Comparison of ENCODE assay signal across 8 mouse cellular contexts in the genomic region with DNA sequence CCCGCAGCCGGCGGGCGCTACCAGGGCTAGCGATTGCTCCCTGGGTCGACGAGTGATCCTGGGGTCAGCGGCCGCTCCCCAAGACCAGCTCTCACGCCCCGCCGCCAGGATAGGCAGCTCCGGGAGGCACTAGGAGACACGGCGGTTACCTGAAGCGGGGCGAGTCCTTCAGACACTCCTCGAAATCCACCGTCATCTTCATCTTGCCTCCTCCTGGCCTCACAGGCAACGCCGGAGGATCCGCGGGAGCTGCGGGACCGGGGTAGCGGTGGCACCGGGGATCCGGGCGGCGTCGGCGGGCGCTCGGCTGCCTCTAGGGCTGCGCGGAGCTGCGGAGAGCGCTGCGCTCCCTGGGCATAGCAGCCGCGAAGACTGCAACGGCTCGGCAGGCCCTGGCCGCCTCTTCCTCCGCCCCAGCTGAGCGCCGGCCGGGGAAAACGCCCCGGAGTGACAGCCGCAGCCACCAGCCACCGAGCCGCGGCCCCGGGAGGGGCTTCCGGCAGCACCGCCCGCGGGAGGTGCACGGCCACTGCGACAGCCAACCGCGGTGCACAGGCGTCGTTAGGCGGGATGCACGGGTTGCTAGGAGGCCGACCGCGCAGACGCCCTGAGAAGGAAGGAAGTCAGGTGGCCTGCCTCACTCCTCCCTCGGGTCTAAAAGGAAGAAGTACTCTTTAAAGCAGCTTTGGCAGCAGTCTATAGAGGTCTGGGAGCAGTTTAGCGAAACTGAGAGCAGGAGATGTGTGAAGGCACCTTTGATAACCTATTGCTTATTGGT. TPM values are rescaled to one million over a fixed set of nuclear protein-coding genes. Genes with fewer than 3 reads are reported as not detected.
DNase-seq lines count a peak whose midpoint lies in the region; ATAC-seq and TF ChIP-seq lines count a peak whose summit lies in the region.

A gene (minus strand): TSS at position 456 of the 778 bp plus-strand sequence.

- H3K4me2 ChIP-seq in heart, embryonic 15.5 days, result peak within 1 kb of the TSS; percentile 72
- H3K4me2 ChIP-seq in liver, embryonic 14.5 days (ENCODE audit: low read depth), result peak within 1 kb of the TSS; percentile 83
- peak within 1 kb of the TSS; percentile 88 for H3K4me2 ChIP-seq in neural tube, embryonic 11.5 days (ENCODE audit: low read depth)
- peak within 1 kb of the TSS; percentile 76 for H3K4me2 ChIP-seq in stomach, postnatal 0 days (replicated peaks; ENCODE audit: low read depth)

- peak; percentile 99 for ATAC-seq in heart, embryonic 15.5 days (replicated peaks; ENCODE audit: insufficient number of reproducible peaks, insufficient read depth, low FRiP score, low read depth)
- peak; percentile 98 for ATAC-seq in liver, embryonic 14.5 days (ENCODE audit: insufficient read depth)
- peak; percentile 97 for ATAC-seq in neural tube, embryonic 11.5 days (ENCODE audit: insufficient read depth, low FRiP score, low TSS enrichment)
- ATAC-seq in stomach, postnatal 0 days (ENCODE audit: low FRiP score, low TSS enrichment), result peak; percentile 99

- no peak for TF ChIP-seq EP300 in liver, embryonic 14.5 days (IDR thresholded peaks at IDR 0.05; ENCODE audit: low read depth)
- TF ChIP-seq EP300 in stomach, postnatal 0 days (optimal IDR thresholded peaks at IDR 0.05), result no peak

- peaks cover 37% of the 10 kb centered on the region for H3K4me1 ChIP-seq in forebrain, embryonic 10.5 days
- H3K4me1 ChIP-seq in heart, embryonic 15.5 days (replicated peaks), result peaks cover 19% of the 10 kb centered on the region
- peaks cover 0 to 4% of the 10 kb centered on the region in 2 experiments; a peak in 3 of 4 replicates for H3K4me1 ChIP-seq in liver, embryonic 14.5 days (replicated peaks; ENCODE audit: control insufficient read depth in 2 of 2, insufficient read depth in 2 of 2, low read length in 1 of 2)
- peaks cover 6% of the 10 kb centered on the region; the same call in 1 of the 2 replicates for H3K4me1 ChIP-seq in neural tube, embryonic 11.5 days (ENCODE audit: control insufficient read depth, insufficient read depth, low read length)
- H3K4me1 ChIP-seq in stomach, postnatal 0 days (replicated peaks; ENCODE audit: control insufficient read depth, insufficient read depth), result no peaks in the 10 kb centered on the region

- H3K4me3 ChIP-seq in forebrain, embryonic 10.5 days, result peak within 1 kb of the TSS; percentile 91
- H3K4me3 ChIP-seq in heart, embryonic 15.5 days, result peak within 1 kb of the TSS; percentile 98
- H3K4me3 ChIP-seq in liver, embryonic 14.5 days (ENCODE audit: insufficient read depth in 1 of 2, low read depth in 2 of 2, low read length in 2 of 2), result peak within 1 kb of the TSS; percentile 77 to 80
- H3K4me3 ChIP-seq in neural tube, embryonic 11.5 days (ENCODE audit: low read depth, low read length), result peak within 1 kb of the TSS; percentile 94
- H3K4me3 ChIP-seq in stomach, postnatal 0 days (ENCODE audit: low read depth, low read length), result peak within 1 kb of the TSS; percentile 90

- peak; percentile 96 to 97 for DNase-seq in CD8-positive naive resting alpha-beta T cell, adult 2 months (ENCODE audit: low read depth in 2 of 2, low spot score in 2 of 2)
- peak; percentile 88 for DNase-seq in c-Kit-positive CD71-negative TER-119-negative erythroid progenitor cells, embryonic 14.5 days (ENCODE audit: low read depth)
- peak; percentile 94 for DNase-seq in forebrain, embryonic 10.5 days (ENCODE audit: extremely low spot score, low spot score)
- peak; percentile 96 to 100 for DNase-seq in kidney, postnatal 25 days
- peak; percentile 90 to 91 (median 90) for DNase-seq in liver, embryonic 14.5 days (ENCODE audit: low read depth in 3 of 3, low spot score in 3 of 3)
- peak; percentile 98 for DNase-seq in neural tube, embryonic 11.5 days (ENCODE audit: low spot score)
- peak; percentile 98 for DNase-seq in stomach, postnatal 0 days (ENCODE audit: low spot score)

- H3K9ac ChIP-seq in heart, embryonic 15.5 days, result peak within 1 kb of the TSS; percentile 96
- H3K9ac ChIP-seq in liver, embryonic 14.5 days (replicated peaks), result peak within 1 kb of the TSS; percentile 78
- H3K9ac ChIP-seq in neural tube, embryonic 11.5 days (ENCODE audit: low read length), result peak within 1 kb of the TSS; percentile 94
- H3K9ac ChIP-seq in stomach, postnatal 0 days (ENCODE audit: low read length), result peak within 1 kb of the TSS; percentile 91

- TF ChIP-seq CTCF in liver, embryonic 14.5 days (IDR thresholded peaks at IDR 0.05; ENCODE audit: low read depth), result no peak
- no peak for TF ChIP-seq CTCF in stomach, postnatal 0 days (IDR thresholded peaks at IDR 0.05; ENCODE audit: low read depth)

- H3K27ac ChIP-seq in forebrain, embryonic 10.5 days, result peak within 1 kb of the TSS; percentile 91
- peak within 1 kb of the TSS; percentile 96 for H3K27ac ChIP-seq in heart, embryonic 15.5 days
- H3K27ac ChIP-seq in liver, embryonic 14.5 days, result peak within 1 kb of the TSS; percentile 57
- peak within 1 kb of the TSS; percentile 88 for H3K27ac ChIP-seq in neural tube, embryonic 11.5 days (ENCODE audit: low read depth, low read length)
- peak within 1 kb of the TSS; percentile 98 for H3K27ac ChIP-seq in stomach, postnatal 0 days (replicated peaks)

- under 1% methylated on average over 72 of the region's 73 CpGs for WGBS in forebrain, embryonic 10.5 days
- WGBS in heart, embryonic 15.5 days, result under 1% methylated on average over 73 of the region's 73 CpGs
- WGBS in liver, embryonic 14.5 days (ENCODE audit: insufficient replicate concordance), result under 1% methylated on average over 72 of the region's 73 CpGs
- WGBS in neural tube, embryonic 11.5 days, result under 1% methylated on average over 73 of the region's 73 CpGs
- WGBS in stomach, postnatal 0 days, result under 1% methylated on average over 70 of the region's 73 CpGs

- no peaks in the 10 kb centered on the region for H3K9me3 ChIP-seq in forebrain, embryonic 10.5 days
- H3K9me3 ChIP-seq in heart, embryonic 15.5 days (replicated peaks), result no peaks in the 10 kb centered on the region
- no peaks in the 10 kb centered on the region for H3K9me3 ChIP-seq in liver, embryonic 14.5 days (ENCODE audit: control insufficient read depth, low read length)
- H3K9me3 ChIP-seq in neural tube, embryonic 11.5 days (ENCODE audit: control insufficient read depth, low read length), result no peaks in the 10 kb centered on the region
- H3K9me3 ChIP-seq in stomach, postnatal 0 days (ENCODE audit: control insufficient read depth, low read length), result no peaks in the 10 kb centered on the region

- no peaks in the 10 kb centered on the region for H3K36me3 ChIP-seq in forebrain, embryonic 10.5 days (replicated peaks)
- no peaks in the 10 kb centered on the region for H3K36me3 ChIP-seq in heart, embryonic 15.5 days
- no peaks in the 10 kb centered on the region for H3K36me3 ChIP-seq in liver, embryonic 14.5 days (replicated peaks; ENCODE audit: control insufficient read depth, insufficient read depth, low read depth)
- no peaks in the 10 kb centered on the region for H3K36me3 ChIP-seq in neural tube, embryonic 11.5 days (ENCODE audit: control insufficient read depth, insufficient read depth, low read length)
- no peaks in the 10 kb centered on the region for H3K36me3 ChIP-seq in stomach, postnatal 0 days (ENCODE audit: control insufficient read depth, insufficient read depth, low read length)

- no peaks in the 10 kb centered on the region for H3K27me3 ChIP-seq in forebrain, embryonic 10.5 days (ENCODE audit: poor library complexity, severe bottlenecking)
- no peaks in the 10 kb centered on the region for H3K27me3 ChIP-seq in heart, embryonic 15.5 days
- no peaks in the 10 kb centered on the region for H3K27me3 ChIP-seq in liver, embryonic 14.5 days (ENCODE audit: control insufficient read depth, insufficient read depth, low read length)
- H3K27me3 ChIP-seq in neural tube, embryonic 11.5 days (ENCODE audit: control insufficient read depth, insufficient read depth, low read length), result no peaks in the 10 kb centered on the region
- H3K27me3 ChIP-seq in stomach, postnatal 0 days (ENCODE audit: control insufficient read depth, insufficient read depth, low read length), result no peaks in the 10 kb centered on the region

RNA-seq across cellular contexts. Expression of the gene that starts here (rescaled TPM):
- 18.4 and 19.7 TPM in 2 replicates for polyA plus RNA-seq in forebrain, embryonic 10.5 days (2016; fragmentation: Nextera tagmentation; extraction: Ambion mirVana)
- 10.6 and 12.2 TPM in 2 replicates for polyA plus RNA-seq in heart, embryonic 15.5 days (2015; fragmentation: Nextera tagmentation; extraction: Ambion mirVana)
- polyA plus RNA-seq in liver, embryonic 14.5 days (2012; rRNA removed), result 3.2 and 4.4 TPM in 2 replicates
- polyA plus RNA-seq in liver, embryonic 14.5 days (2014; fragmentation: Nextera tagmentation; extraction: Ambion mirVana), result 4.9 and 5.1 TPM in 2 replicates
- polyA plus RNA-seq in neural tube, embryonic 11.5 days (2014; fragmentation: Nextera tagmentation; extraction: Ambion mirVana), result 21.5 and 22.1 TPM in 2 replicates
- polyA plus RNA-seq in stomach, postnatal 0 days (2015; fragmentation: Nextera tagmentation; extraction: Ambion mirVana), result 12.9 and 14.8 TPM in 2 replicates

Comparison
In these comparisons a context has a peak if more than half of its experiments do, and no peak if none do; other contexts are left out.
1. Peak in every context shown above with its lines: DNase-seq, ATAC-seq, H3K4me3 ChIP-seq and H3K27ac ChIP-seq.